Mouse (Mus musculus): Measurements from ENCODE around the gene Parp14.

- TF ChIP-seq POLR2A (IDR thresholded peaks at IDR 0.05; ENCODE audit: insufficient read length, low read depth) = no peak
- TF ChIP-seq POLR2AphosphoS2 (IDR thresholded peaks at IDR 0.05; ENCODE audit: insufficient read length, low read depth) = no peak
- no peak for TF ChIP-seq MAX (IDR thresholded peaks at IDR 0.05; ENCODE audit: low read depth)
Measured at GRCm38 (mm10) chr16:35834653-35835052, 36.7 kb downstream of the Parp14 start.

Measured in myocyte (in vitro differentiated cells).